Mouse (Mus musculus): ENCODE measurements around the gene Ccdc24.

Gene Ccdc24

GRCm38 (mm10) chr4:117891738-117892161, 19.4 kb upstream of the Ccdc24 start, which contains the start of gene Dph2:
Gene Dph2 (minus strand): TSS chr4:117892032.
- peak; percentile 67 for DNase-seq (ENCODE audit: low spot score)

DNA sequence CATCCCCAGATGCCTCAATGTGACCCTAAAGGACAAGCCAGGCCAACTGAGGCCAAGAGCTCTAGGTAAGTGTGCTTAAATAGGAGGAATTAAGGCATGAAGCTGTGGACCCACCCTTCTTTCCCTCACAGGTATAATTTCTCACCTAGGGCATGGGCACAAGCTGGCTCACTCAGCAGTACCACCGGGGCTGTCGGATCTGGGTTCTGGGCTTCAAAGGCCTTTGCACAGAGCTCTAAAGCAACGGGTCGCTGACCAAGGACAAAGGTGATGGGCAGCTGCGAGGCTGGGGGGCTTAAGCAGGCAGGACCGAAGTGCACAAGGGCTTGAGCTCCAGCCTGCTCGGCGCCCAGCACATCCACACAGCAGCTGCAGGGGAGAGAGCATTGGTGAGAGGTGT, 18.4 kb upstream of the Ccdc24 start:
- DNase-seq (ENCODE audit: low spot score), result no peak

GRCm38 (mm10) chr4:117890031-117890430, 17.7 kb upstream of the Ccdc24 start:
- no peak for DNase-seq (ENCODE audit: low spot score)

DNA sequence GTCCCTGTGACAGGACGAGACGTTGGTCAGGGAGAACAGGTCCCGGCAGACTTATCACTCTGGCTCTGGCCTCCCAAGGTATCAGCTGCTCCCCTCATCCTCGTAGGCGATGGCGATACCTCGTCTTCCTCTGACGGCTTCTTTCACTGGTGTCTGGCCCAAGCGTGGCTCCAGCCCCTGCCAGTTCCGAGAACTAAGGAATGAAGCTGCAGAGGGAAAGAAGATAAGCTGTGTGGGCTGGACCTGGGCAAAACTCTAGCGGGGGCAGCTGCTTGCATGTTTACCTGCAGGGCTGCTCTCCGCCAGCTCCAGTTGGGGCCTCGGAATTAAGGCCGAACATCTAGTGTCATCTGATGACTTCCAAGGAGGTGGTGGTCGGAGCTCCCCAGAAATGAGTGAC, 17.1 kb upstream of the Ccdc24 start:
- DNase-seq (ENCODE audit: low spot score), result no peak

- no peak for DNase-seq (ENCODE audit: low spot score)
These were observed 15.6 kb upstream of the Ccdc24 start for GRCm38 (mm10) chr4:117887920-117888319.

DNA sequence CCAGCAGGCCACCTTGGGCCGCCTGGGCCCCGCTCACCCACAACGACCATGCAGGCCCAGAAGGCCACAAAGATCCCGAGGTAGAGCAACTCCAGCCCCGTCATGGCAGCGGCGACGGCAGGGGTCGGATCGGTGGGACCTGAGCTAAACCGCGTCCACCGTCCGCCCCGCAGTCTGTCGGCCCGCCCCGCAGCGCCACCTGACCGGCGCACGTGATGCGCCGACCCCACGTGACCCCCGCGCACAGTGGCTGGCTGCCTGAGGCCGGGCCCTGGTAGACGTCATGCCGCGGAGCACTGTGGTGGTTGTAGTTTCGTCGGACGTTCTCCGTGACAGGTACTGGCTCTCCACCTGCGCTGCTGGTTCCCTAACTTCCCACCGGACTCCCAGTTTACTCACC, 14.8 kb upstream of the Ccdc24 start, which contains the start of gene Atp6v0b:
Gene Atp6v0b, minus strand, starts transcription at position 201 of the 400 bp plus-strand sequence.
- DNase-seq (ENCODE audit: low spot score), result peak; percentile 92

DNA sequence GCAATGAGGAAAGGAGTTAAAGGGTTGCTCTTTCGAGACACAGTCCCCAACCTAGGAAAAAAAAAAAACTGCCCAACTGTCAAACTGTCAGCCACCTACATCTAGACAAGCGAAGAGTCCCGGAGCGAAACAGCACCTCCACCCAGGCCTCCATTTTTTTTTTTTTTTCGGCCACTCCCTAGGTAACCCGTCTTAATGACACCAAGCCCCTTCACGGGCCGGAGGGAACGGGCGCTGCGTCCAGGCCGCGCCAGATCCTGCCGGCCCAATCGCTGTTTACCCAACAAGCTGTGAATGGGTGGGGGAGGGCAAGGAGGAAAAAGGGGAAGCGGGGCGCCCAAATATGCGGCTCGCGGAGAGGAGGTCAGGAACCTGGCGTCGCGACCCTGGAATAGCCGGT, 14.3 kb upstream of the Ccdc24 start:
- no peak for DNase-seq (ENCODE audit: low spot score)

DNA sequence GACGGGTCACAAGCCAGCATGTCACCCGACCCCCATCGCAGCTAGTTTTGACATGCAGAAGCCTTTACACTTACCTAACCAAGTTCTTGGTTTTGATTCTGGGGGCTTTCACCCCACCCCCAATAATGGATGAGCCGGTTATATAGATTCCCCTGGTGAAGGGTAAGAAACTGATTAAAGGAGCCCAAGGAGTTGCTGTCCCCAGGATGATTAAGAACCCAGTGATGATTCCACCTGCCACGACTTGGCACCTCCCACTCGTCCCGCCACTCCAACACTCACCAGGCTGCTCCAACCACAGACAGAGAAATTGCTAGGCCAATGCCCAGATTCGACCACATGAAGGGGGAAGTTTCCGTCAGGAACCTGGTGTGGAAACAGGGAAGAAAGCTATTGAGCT, 13.6 kb upstream of the Ccdc24 start:
- no peak for DNase-seq (ENCODE audit: low spot score)

GRCm38 (mm10) chr4:117885093-117885492, 12.7 kb upstream of the Ccdc24 start:
- no peak for DNase-seq (ENCODE audit: low spot score)

DNA sequence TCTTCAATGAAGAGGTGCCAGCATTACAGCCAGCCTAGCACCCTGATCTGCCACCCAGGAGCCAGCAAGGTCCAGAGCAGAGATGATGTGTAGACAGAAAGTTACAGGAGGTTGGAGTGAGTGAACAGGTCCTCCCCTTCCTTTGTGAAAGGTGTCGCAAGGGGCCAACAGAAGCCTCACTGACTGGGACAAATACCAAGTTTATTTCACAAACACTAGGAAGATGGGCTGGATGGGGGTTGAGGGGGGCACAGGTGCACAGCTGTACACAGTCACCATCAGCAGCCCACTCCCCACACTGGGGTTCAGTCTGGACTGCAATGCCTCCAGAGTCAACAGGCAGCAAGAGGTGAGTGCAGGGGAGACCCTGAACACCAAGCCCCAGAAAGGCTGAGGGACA, 11.8 kb upstream of the Ccdc24 start:
- no peak for DNase-seq (ENCODE audit: low spot score)

- DNase-seq (ENCODE audit: low spot score), result peak; percentile 75
These were observed 10.6 kb upstream of the Ccdc24 start, which contains the start of gene B4galt2 for GRCm38 (mm10) chr4:117882701-117883691. Gene B4galt2 (minus strand): TSS chr4:117883487.

- no peak for DNase-seq (ENCODE audit: low spot score)
These were observed 6.3 kb upstream of the Ccdc24 start for GRCm38 (mm10) chr4:117878703-117879102.

DNA sequence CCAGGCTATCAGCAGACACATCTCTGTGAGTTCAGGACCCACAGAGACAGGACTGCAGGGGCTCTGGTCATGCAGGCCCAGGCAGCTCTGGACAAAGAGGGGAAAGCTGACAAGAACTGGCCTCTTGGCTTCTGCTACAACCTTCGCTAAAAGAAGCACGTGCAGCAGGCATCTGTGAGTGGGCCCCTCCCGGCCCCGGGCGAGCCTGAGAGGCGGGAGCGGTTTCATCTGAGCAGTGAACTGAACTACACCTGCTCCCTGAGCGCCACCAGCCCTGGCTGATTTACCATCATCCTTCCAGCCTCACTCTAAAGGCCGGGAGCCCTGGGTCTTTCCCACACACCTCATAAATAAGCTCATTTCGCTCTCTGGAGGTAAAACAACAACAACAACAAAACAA, 5.9 kb upstream of the Ccdc24 start:
- DNase-seq (ENCODE audit: low spot score), result no peak

GRCm38 (mm10) chr4:117873615-117874014, 1.3 kb upstream of the Ccdc24 start:
- no peak for DNase-seq (ENCODE audit: low spot score)

DNA sequence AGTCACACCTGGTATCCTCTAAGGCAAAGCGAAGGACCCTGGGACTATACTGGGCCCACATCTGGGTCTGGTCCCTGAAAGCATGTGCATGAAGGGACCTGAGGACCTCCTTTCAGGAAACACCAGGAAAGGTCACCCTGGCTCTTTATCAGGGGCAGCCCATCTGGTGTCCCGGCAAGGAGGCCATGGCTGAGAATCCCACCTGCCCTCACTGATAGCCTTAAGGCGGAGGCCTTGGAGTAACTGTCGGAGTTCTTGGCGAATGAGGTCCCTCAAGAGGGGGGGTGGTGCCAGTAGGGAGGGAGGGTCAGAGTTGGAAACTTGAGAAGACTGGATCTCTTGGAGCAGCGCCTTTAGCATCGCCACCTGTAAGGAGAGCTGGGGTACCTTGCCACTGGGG, 570 bp downstream of the Ccdc24 start:
- DNase-seq (ENCODE audit: low spot score), result no peak

- DNase-seq (ENCODE audit: low spot score), result no peak
These were observed 1.9 kb downstream of the Ccdc24 start for GRCm38 (mm10) chr4:117870437-117870836.

DNA sequence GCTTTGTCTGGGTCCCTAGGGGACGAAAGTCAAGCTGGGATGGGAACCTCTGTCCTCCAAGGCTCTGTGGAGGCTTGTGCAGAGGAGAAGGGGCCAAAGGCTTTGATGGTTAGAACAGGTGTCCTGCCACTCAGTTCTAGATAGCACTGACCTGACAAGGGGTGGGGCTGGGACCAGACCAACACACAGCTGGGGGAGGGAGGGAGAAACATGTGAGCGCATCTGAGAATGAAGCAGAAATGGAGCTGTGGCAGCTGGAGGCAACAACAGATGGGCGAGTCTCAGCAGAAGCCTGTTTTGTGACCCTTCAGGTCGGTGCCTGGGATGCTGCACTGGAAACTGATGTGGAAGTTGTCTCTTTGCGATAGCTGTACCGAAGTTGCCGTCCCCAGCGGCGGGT, 3.0 kb downstream of the Ccdc24 start:
- no peak for DNase-seq (ENCODE audit: low spot score)

- DNase-seq (ENCODE audit: low spot score), result peak; percentile 67
These were observed 4.5 kb downstream of the Ccdc24 start for GRCm38 (mm10) chr4:117867823-117868222.

DNA sequence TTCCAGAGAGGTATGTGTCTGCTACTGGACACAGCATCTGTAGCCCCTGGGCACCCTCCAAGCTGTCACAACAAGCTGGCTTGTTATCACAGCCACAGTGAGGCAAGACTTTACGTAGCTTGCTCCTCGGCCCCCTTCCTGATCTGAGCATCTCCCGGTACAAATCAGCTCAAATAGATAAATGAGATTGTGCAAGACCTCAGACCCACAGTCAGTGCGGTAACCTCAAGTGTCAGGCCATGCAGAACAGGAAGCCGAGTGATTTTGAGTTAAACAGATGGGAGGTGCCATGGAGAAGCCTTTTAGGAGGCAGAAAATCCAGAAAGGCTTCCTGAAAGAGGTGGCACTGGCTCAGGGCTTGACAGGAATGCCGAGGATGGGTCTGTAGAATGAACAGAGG, 5.4 kb downstream of the Ccdc24 start:
- DNase-seq (ENCODE audit: low spot score), result no peak

GRCm38 (mm10) chr4:117866083-117866482, 6.3 kb downstream of the Ccdc24 start:
- DNase-seq (ENCODE audit: low spot score), result peak; percentile 87

GRCm38 (mm10) chr4:117862823-117863222, 9.5 kb downstream of the Ccdc24 start:
- no peak for DNase-seq (ENCODE audit: low spot score)

DNA sequence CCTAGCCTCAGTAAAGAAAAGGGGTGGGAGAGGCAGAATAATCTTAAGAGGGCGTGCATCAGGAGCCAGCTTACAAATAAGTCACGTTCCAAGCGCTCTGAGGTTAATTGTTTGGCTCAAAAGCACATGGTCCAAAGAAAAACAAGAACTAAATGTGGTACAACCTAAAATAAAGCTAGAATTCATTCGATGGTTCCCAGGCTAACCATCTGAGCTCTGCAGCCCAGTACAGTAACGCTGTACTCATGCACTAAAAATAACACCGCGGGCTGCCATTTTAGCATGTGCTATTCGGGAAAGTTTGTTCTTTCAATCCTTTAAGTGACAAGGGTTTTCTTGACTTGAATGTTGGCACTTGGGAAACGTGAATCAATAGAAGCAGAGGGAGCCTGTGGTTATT, 11.8 kb downstream of the Ccdc24 start:
- no peak for DNase-seq (ENCODE audit: low spot score)

GRCm38 (mm10) chr4:117858794-117859193, 13.6 kb downstream of the Ccdc24 start:
- peak; percentile 74 for DNase-seq (ENCODE audit: low spot score)
